ENCODE assay signal across 8 mouse cellular contexts in genomic region chr17:78881878-78882304, GRCm38 (mm10). TPM values are rescaled to one million over a fixed set of nuclear protein-coding genes. Genes with fewer than 3 reads are reported as not detected.
DNase-seq lines count a peak whose midpoint lies in the region; ATAC-seq and TF ChIP-seq lines count a peak whose summit lies in the region.

No protein-coding gene starts in this region.

- H3K4me1 ChIP-seq in cerebellum, adult 2 months (ENCODE audit: control insufficient read depth, insufficient read depth, low read length) = no peaks in the 10 kb centered on the region; the same call in 1 of the 2 replicates
- peaks cover 3 to 10% of the 10 kb centered on the region in 2 experiments; a peak in 3 of 4 replicates for H3K4me1 ChIP-seq in MEL (ENCODE audit: control insufficient read depth in 1 of 2, insufficient read depth in 2 of 2, low read length in 2 of 2)
- peaks cover 7% of the 10 kb centered on the region; the same call in 1 of the 2 replicates for H3K4me1 ChIP-seq in forebrain, embryonic 16.5 days (replicated peaks; ENCODE audit: control insufficient read depth, insufficient read depth, low read length)

- H3K9ac ChIP-seq in MEL (ENCODE audit: control insufficient read depth, low read depth, low read length, poor library complexity, severe bottlenecking) = peak overlapping the region; percentile 87
- H3K9ac ChIP-seq in forebrain, embryonic 16.5 days (replicated peaks; ENCODE audit: low read depth, low read length) = peak overlapping the region; percentile 47; the same call in 1 of the 2 replicates

- no peak for TF ChIP-seq EP300 in MEL (IDR thresholded peaks at IDR 0.05; ENCODE audit: low read depth in 1 of 2, low read length in 2 of 2)

- 11% methylated on average over 6 of the region's 7 CpGs for WGBS in cerebellum, adult 2 months
- WGBS in forebrain, embryonic 16.5 days = 13% methylated on average over 4 of the region's 7 CpGs

- peaks cover 0 to 3% of the 10 kb centered on the region in 2 experiments; a peak in 1 of 4 replicates for H3K36me3 ChIP-seq in MEL (ENCODE audit: control insufficient read depth in 1 of 2, insufficient read depth in 2 of 2, low read length in 2 of 2)
- no peaks in the 10 kb centered on the region for H3K36me3 ChIP-seq in forebrain, embryonic 16.5 days (ENCODE audit: control insufficient read depth, insufficient read depth)

- peaks cover 6% of the 10 kb centered on the region for H3K79me2 ChIP-seq in MEL (ENCODE audit: control insufficient read depth, insufficient read depth, low read length, poor library complexity)

- no peaks in the 10 kb centered on the region for H3K27me3 ChIP-seq in cerebellum, adult 2 months (ENCODE audit: control insufficient read depth, insufficient read depth, low read length)
- H3K27me3 ChIP-seq in MEL (ENCODE audit: control insufficient read depth in 1 of 2, insufficient read depth in 2 of 2, low read length in 2 of 2) = no peaks in the 10 kb centered on the region
- H3K27me3 ChIP-seq in forebrain, embryonic 16.5 days (replicated peaks; ENCODE audit: control insufficient read depth, insufficient read depth, low read length) = no peaks in the 10 kb centered on the region

- H3K27ac ChIP-seq in cerebellum, adult 2 months (ENCODE audit: insufficient read depth, low read length) = no peak overlapping the region
- H3K27ac ChIP-seq in MEL (ENCODE audit: control insufficient read depth, low read depth, low read length) = peak overlapping the region; percentile 68
- H3K27ac ChIP-seq in forebrain, embryonic 16.5 days (ENCODE audit: low read length) = no peak overlapping the region

- TF ChIP-seq CTCF in cerebellum, adult 2 months (IDR thresholded peaks at IDR 0.05; ENCODE audit: borderline replicate concordance, insufficient read depth, low read depth, low read length) = no peak
- no peak for TF ChIP-seq CTCF in MEL (IDR thresholded peaks at IDR 0.05 in 2 of 3, conservative IDR thresholded peaks at IDR 0.05 in 1 of 3; ENCODE audit: control insufficient read depth in 1 of 3, insufficient read depth in 1 of 3, low read depth in 2 of 3, low read length in 3 of 3, poor library complexity in 1 of 3, severe bottlenecking in 1 of 3)

- H3K4me2 ChIP-seq in forebrain, embryonic 16.5 days (ENCODE audit: low read length) = peak overlapping the region; percentile 63

- TF ChIP-seq RAD21 in MEL (IDR thresholded peaks at IDR 0.05; ENCODE audit: low read depth, low read length) = no peak

- no peaks in the 10 kb centered on the region for H3K9me3 ChIP-seq in MEL (replicated peaks; ENCODE audit: insufficient read depth, low read length)
- no peaks in the 10 kb centered on the region for H3K9me3 ChIP-seq in forebrain, embryonic 16.5 days (ENCODE audit: control insufficient read depth, low read length)

- peak; percentile 72 for ATAC-seq in forebrain, embryonic 16.5 days
- ATAC-seq in megakaryocyte progenitor cell, adult 5-6 weeks (replicated peaks; ENCODE audit: poor library complexity) = peak; percentile 49

- peak in 1 of 2 experiments; percentile 8 for DNase-seq in cerebellum, adult 2 months
- DNase-seq in cerebellum, adult 11-12 months = no peak
- peak; percentile 67 for DNase-seq in MEL (ENCODE audit: low read depth, low spot score)
- peak; percentile 34 to 46 for DNase-seq in kidney, postnatal 36 days
- DNase-seq in thymus, postnatal 4 days = peak; percentile 29
- DNase-seq in frontal cortex, postnatal 25 days (ENCODE audit: low spot score in 2 of 2) = no peak

- H3K4me3 ChIP-seq in cerebellum, adult 2 months (replicated peaks; ENCODE audit: insufficient read depth, low read depth, low read length) = peak overlapping the region; percentile 80
- H3K4me3 ChIP-seq in MEL (ENCODE audit: control insufficient read depth in 1 of 2, insufficient read depth in 1 of 2, low read depth in 2 of 2, low read length in 2 of 2) = peak overlapping the region; percentile 76 to 91
- peak overlapping the region; percentile 34 for H3K4me3 ChIP-seq in forebrain, embryonic 16.5 days (replicated peaks; ENCODE audit: low read length)

- no peak for TF ChIP-seq POLR2A in cerebellum, adult 2 months (IDR thresholded peaks at IDR 0.05; ENCODE audit: borderline replicate concordance, insufficient read depth, low read length)
- TF ChIP-seq POLR2A in MEL (IDR thresholded peaks at IDR 0.05; ENCODE audit: control insufficient read depth in 1 of 2, insufficient read depth in 1 of 2, low read depth in 1 of 2, low read length in 2 of 2, poor library complexity in 1 of 2) = no peak

TF ChIP-seq in MEL, 35 proteins besides CTCF, POLR2A, EP300 and RAD21:
- no peak for TF ChIP-seq RCOR1 (IDR thresholded peaks at IDR 0.05; ENCODE audit: low read depth, low read length)
- TF ChIP-seq TBP (IDR thresholded peaks at IDR 0.05; ENCODE audit: low read depth, low read length) = no peak
- peak; percentile 6; the same call in 1 of the 2 replicates for TF ChIP-seq MXI1 (IDR thresholded peaks at IDR 0.05; ENCODE audit: low read depth, low read length)
- TF ChIP-seq ZNF384 (IDR thresholded peaks at IDR 0.05; ENCODE audit: low read depth, low read length) = no peak
- peak; percentile 1; the same call in 1 of the 2 replicates for TF ChIP-seq ETS1 (IDR thresholded peaks at IDR 0.05; ENCODE audit: low read depth, low read length)
- TF ChIP-seq ELF1 (IDR thresholded peaks at IDR 0.05; ENCODE audit: low read depth, low read length) = peak; percentile 78

RNA-seq across cellular contexts. Expression of gene Eif2ak2, which starts 0.5 kb away (rescaled TPM):
- 2.7 and 2.9 TPM in 2 replicates for polyA plus RNA-seq in cerebellum, adult 2 months (2012; rRNA removed)
- 10.2 and 14.1 TPM in 2 replicates for total RNA-seq in MEL (2012; rRNA removed)
- 10 to 100 TPM in 1 of 2 experiments, not detected in 1; 18.1 TPM for polyA plus RNA-seq in MEL (2012; ENCODE audit: insufficient read depth in 1 of 2, insufficient read length in 2 of 2, low read depth in 1 of 2, low replicate concordance in 2 of 2, missing spikeins in 1 of 2)
- polyA plus RNA-seq in forebrain, embryonic 16.5 days (2015; fragmentation: Nextera tagmentation; extraction: Ambion mirVana) = 2.2 and 3.1 TPM in 2 replicates
- 18.8 and 20.7 TPM in 2 replicates for total RNA-seq in megakaryocyte progenitor cell, adult 5-6 weeks (2015)
- total RNA-seq in megakaryocyte progenitor cell, adult 5-6 weeks (2017) = 33.0 and 45.3 TPM in 2 replicates

RNA-seq across cellular contexts. Expression of gene Sult6b1, which starts 24.9 kb away (rescaled TPM):
- 0.20 and 0.35 TPM in 2 replicates for polyA plus RNA-seq in cerebellum, adult 2 months (2012; rRNA removed)
- total RNA-seq in MEL (2012; rRNA removed) = not detected in 2 replicates
- under 1 TPM in 1 of 2 experiments, not detected in 1; 0.29 TPM for polyA plus RNA-seq in MEL (2012; ENCODE audit: insufficient read depth in 1 of 2, insufficient read length in 2 of 2, low read depth in 1 of 2, low replicate concordance in 2 of 2, missing spikeins in 1 of 2)
- not detected in 2 replicates for polyA plus RNA-seq in forebrain, embryonic 16.5 days (2015; fragmentation: Nextera tagmentation; extraction: Ambion mirVana)
- not detected in 2 replicates for total RNA-seq in megakaryocyte progenitor cell, adult 5-6 weeks (2015)
- total RNA-seq in megakaryocyte progenitor cell, adult 5-6 weeks (2017) = not detected in 2 replicates

RNA-seq across cellular contexts. Expression of gene Cebpzos, which starts 34.4 kb away (rescaled TPM):
- polyA plus RNA-seq in cerebellum, adult 2 months (2012; rRNA removed) = 49.3 and 53.4 TPM in 2 replicates
- 18.1 and 18.9 TPM in 2 replicates for total RNA-seq in MEL (2012; rRNA removed)
- 10 to 100 TPM in 1 of 2 experiments, not detected in 1; 30.2 TPM for polyA plus RNA-seq in MEL (2012; ENCODE audit: insufficient read depth in 1 of 2, insufficient read length in 2 of 2, low read depth in 1 of 2, low replicate concordance in 2 of 2, missing spikeins in 1 of 2)
- 100 and 108 TPM in 2 replicates for polyA plus RNA-seq in forebrain, embryonic 16.5 days (2015; fragmentation: Nextera tagmentation; extraction: Ambion mirVana)
- total RNA-seq in megakaryocyte progenitor cell, adult 5-6 weeks (2015) = 28.9 and 32.9 TPM in 2 replicates
- total RNA-seq in megakaryocyte progenitor cell, adult 5-6 weeks (2017) = 67.2 and 76.5 TPM in 2 replicates

RNA-seq across cellular contexts. Expression of gene Gpatch11, which starts 46.5 kb away (rescaled TPM):
- polyA plus RNA-seq in cerebellum, adult 2 months (2012; rRNA removed) = 39.0 and 40.4 TPM in 2 replicates
- total RNA-seq in MEL (2012; rRNA removed) = 9.5 and 10.3 TPM in 2 replicates
- 10 to 100 TPM in 1 of 2 experiments, not detected in 1; 12.4 TPM for polyA plus RNA-seq in MEL (2012; ENCODE audit: insufficient read depth in 1 of 2, insufficient read length in 2 of 2, low read depth in 1 of 2, low replicate concordance in 2 of 2, missing spikeins in 1 of 2)
- 49.5 and 53.5 TPM in 2 replicates for polyA plus RNA-seq in forebrain, embryonic 16.5 days (2015; fragmentation: Nextera tagmentation; extraction: Ambion mirVana)
- total RNA-seq in megakaryocyte progenitor cell, adult 5-6 weeks (2015) = 16.2 and 30.3 TPM in 2 replicates
- 27.9 and 31.7 TPM in 2 replicates for total RNA-seq in megakaryocyte progenitor cell, adult 5-6 weeks (2017)

RNA-seq across cellular contexts. Expression of gene Heatr5b, which starts 46.7 kb away (rescaled TPM):
- 36.0 and 39.2 TPM in 2 replicates for polyA plus RNA-seq in cerebellum, adult 2 months (2012; rRNA removed)
- 9.8 and 10.4 TPM in 2 replicates for total RNA-seq in MEL (2012; rRNA removed)
- polyA plus RNA-seq in MEL (2012; ENCODE audit: insufficient read depth in 1 of 2, insufficient read length in 2 of 2, low read depth in 1 of 2, low replicate concordance in 2 of 2, missing spikeins in 1 of 2) = 10 to 100 TPM in 1 of 2 experiments, not detected in 1; 19.9 TPM
- polyA plus RNA-seq in forebrain, embryonic 16.5 days (2015; fragmentation: Nextera tagmentation; extraction: Ambion mirVana) = 24.8 and 27.5 TPM in 2 replicates
- 20.9 and 26.2 TPM in 2 replicates for total RNA-seq in megakaryocyte progenitor cell, adult 5-6 weeks (2015)
- total RNA-seq in megakaryocyte progenitor cell, adult 5-6 weeks (2017) = 16.6 and 19.3 TPM in 2 replicates

Comparison
In these comparisons a context has a peak if more than half of its experiments do, and no peak if none do; other contexts are left out.
1. DNase-seq: peak in MEL (single experiment), kidney, postnatal 36 days (2 of 2) and thymus, postnatal 4 days (single experiment); none in cerebellum, adult 11-12 months (single experiment) and frontal cortex, postnatal 25 days (0 of 2).
2. Peak in every context shown above with its lines, with median percentiles within 50 percentile points of each other: H3K4me3 ChIP-seq.